Mouse (Mus musculus): Measurements from ENCODE around the gene Ppp3cb. TPM values are rescaled to one million over a fixed set of nuclear protein-coding genes. Genes with fewer than 3 reads are reported as not detected.

Ppp3cb gene
- polyA plus RNA-seq, 1 experiment from 2014 or later = 107 TPM

DNA sequence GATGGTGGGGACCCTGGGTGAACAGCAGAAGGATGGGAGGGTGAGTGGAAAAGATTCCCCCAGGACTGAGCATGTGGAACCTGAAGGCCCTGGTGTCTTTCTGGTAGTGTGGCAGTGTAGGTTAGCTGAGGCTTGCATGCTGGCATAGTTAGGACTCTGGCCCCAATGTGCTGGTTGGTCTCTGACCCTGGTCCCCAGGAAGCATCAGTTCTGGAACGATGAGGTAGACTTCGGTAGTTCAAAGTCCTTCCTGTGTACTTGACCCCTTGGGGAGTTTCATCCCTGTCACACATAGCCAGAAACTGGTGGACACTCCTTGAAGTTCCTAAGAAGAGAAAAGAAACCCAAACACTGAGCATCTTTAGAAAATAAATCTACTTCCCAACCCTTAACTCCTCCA, 3.8 kb upstream of the Ppp3cb start:
- Histone ChIP-seq H3K4me3 (ENCODE audit: low read depth, low read length) (no peak overlapping the region), H3K9ac (ENCODE audit: low read depth, low read length) (no peak overlapping the region), H3K27me3 (ENCODE audit: control insufficient read depth, insufficient read depth, low read depth, low read length) (no peaks in the 10 kb centered on the region), H3K27ac (ENCODE audit: low read length) (no peak overlapping the region), H3K4me1 (ENCODE audit: control insufficient read depth, insufficient read depth, low read length) (peaks cover under 1% of the 10 kb centered on the region), H3K36me3 (ENCODE audit: control insufficient read depth, insufficient read depth, low read length) (peaks cover 12% of the 10 kb centered on the region), H3K9me3 (replicated peaks; ENCODE audit: control insufficient read depth, low read length, poor library complexity, severe bottlenecking) (no peaks in the 10 kb centered on the region), H3K4me2 (ENCODE audit: low read length) (no peak overlapping the region)
- no peak for ATAC-seq
- WGBS = 87% methylated on average over 2 of the region's 2 CpGs

DNA sequence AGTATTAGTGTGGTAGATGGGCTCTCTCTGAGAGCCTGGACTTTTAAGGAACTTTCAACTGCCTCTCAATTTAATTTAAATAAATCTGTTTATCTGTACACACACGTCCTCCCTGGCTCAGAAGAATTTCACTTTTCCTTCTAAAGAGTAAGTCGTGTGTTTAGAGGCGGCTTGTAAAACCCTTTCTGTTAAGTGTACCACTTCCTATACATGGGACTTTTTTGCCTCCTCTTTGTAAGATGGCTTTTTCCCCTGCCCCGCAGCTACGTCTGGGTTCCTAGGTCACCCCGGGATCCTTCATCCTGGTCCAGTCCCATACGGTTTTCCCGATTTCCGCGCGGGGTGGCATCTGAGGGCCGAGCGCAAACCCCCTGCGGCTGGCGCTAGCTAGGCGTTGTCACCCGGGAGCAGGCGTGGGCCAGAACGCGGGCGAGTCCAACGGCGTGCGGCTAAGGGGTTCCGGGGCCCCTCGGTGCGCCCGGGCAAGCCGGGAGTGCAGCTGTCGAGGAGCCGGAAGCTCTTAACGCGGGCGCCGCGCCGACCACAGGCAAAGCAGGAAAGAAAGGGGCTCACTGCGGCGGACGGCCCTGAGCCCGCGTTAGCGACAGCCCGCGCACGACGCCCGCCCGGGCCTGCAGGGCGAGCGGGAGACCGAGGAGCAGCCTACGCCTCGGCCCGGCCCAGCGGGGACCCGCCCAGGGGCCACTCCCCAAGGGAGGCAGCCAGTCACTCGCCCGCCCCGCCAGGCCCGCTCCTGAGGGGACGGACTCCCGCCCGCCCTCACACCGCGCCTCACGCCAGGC, 643 bp downstream of the Ppp3cb start:
- peak overlapping the region; percentile 96 for H3K9ac ChIP-seq (ENCODE audit: low read depth, low read length)
- H3K4me3 ChIP-seq (ENCODE audit: low read depth, low read length) = peak overlapping the region; percentile 69
- H3K27ac ChIP-seq (ENCODE audit: low read length) = peak overlapping the region; percentile 97
- H3K36me3 ChIP-seq (ENCODE audit: control insufficient read depth, insufficient read depth, low read length) = peaks cover 12% of the 10 kb centered on the region
- WGBS = under 1% methylated on average over 60 of the region's 67 CpGs
- peaks cover 14% of the 10 kb centered on the region for H3K4me1 ChIP-seq (ENCODE audit: control insufficient read depth, insufficient read depth, low read length)
- no peaks in the 10 kb centered on the region for H3K27me3 ChIP-seq (ENCODE audit: control insufficient read depth, insufficient read depth, low read depth, low read length)
- ATAC-seq = peak; percentile 92
- no peaks in the 10 kb centered on the region for H3K9me3 ChIP-seq (replicated peaks; ENCODE audit: control insufficient read depth, low read length, poor library complexity, severe bottlenecking)
- H3K4me2 ChIP-seq (ENCODE audit: low read length) = peak overlapping the region; percentile 66

DNA sequence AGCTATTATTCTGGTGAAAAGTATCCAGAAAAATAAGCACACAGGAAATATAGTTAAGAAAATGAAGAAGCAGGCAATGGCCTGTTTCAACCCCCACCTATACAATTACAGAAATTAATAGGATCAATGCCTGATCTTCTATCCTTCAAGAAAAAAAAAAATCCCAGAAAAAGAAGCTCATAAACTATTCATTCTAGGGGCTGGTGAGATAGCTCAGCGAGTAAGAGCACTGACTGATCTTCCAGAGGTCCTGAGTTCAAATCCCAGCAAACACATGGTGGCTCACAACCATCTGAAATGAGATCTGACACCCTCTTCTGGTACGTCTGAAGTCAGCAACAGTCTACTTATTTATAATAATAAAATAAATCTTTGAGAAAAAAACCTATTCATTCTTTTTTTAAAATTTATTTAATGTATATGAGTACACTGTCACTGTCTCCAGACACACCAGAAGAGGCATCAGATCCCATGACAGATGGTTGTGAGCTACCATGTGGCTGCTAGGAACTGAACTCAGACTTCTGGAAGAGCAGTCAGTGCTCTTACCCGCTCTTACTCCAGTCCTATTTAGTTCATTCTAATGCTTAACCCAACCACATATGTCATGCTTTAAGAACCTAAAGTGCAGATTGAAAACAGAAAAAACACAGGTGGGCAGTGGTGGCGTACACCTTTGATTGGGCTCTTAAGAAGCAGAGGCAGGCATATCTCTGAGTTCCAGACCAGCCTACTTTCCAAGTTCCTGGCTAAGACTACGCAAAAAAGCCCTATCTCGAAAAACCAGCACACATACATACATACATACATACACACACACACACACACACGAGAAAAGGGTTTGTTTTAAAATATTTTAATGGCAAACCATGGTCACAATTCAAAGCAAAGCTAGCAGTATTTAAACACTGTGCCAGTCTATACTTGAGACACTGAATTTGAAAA, 1.6 kb downstream of the Ppp3cb start:
- 0 out of 2 replicates have a peak overlapping the region, but pooled peaks have one; percentile 6 for H3K9ac ChIP-seq (ENCODE audit: low read depth, low read length)

DNA sequence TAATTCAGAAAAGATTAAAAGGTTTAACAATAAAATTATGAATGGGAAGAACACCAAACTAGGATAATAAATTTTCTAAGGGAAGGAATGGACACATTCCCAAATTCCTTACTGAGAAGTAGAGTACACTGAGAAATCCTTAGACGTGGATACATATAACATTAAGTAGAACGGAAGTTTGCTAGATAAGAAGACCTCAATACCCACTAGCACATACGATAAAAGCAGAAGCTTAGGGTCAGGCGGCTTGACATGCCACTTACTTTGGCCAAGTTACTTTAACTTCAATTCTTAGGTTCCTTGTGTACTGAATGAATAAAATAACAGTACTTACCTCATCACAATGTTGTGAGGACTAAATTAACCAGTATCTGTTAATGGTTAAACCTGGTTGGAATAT, 16.7 kb downstream of the Ppp3cb start:
- Histone ChIP-seq H3K9me3 (replicated peaks; ENCODE audit: control insufficient read depth, low read length, poor library complexity, severe bottlenecking) (no peaks in the 10 kb centered on the region), H3K27ac (ENCODE audit: low read length) (no peak overlapping the region), H3K4me2 (ENCODE audit: low read length) (no peak overlapping the region), H3K4me3 (ENCODE audit: low read depth, low read length) (no peak overlapping the region), H3K27me3 (ENCODE audit: control insufficient read depth, insufficient read depth, low read depth, low read length) (no peaks in the 10 kb centered on the region), H3K36me3 (ENCODE audit: control insufficient read depth, insufficient read depth, low read length) (no peaks in the 10 kb centered on the region), H3K9ac (ENCODE audit: low read depth, low read length) (no peak overlapping the region), H3K4me1 (ENCODE audit: control insufficient read depth, insufficient read depth, low read length) (no peaks in the 10 kb centered on the region)
- WGBS = 91% methylated on average over 4 of the region's 4 CpGs
- no peak for ATAC-seq

More for the DNA sequence above, 1.6 kb downstream of the Ppp3cb start:
- ATAC-seq = no peak
- Histone ChIP-seq H3K4me3 (ENCODE audit: low read depth, low read length) (peak overlapping the region; percentile 27), H3K4me1 (ENCODE audit: control insufficient read depth, insufficient read depth, low read length) (peaks cover 14% of the 10 kb centered on the region), H3K36me3 (ENCODE audit: control insufficient read depth, insufficient read depth, low read length) (peaks cover 8% of the 10 kb centered on the region), H3K27ac (ENCODE audit: low read length) (no peak overlapping the region), H3K27me3 (ENCODE audit: control insufficient read depth, insufficient read depth, low read depth, low read length) (no peaks in the 10 kb centered on the region), H3K4me2 (ENCODE audit: low read length) (peak overlapping the region; percentile 66), H3K9me3 (replicated peaks; ENCODE audit: control insufficient read depth, low read length, poor library complexity, severe bottlenecking) (no peaks in the 10 kb centered on the region)
- 74% methylated on average over 7 of the region's 7 CpGs for WGBS

DNA sequence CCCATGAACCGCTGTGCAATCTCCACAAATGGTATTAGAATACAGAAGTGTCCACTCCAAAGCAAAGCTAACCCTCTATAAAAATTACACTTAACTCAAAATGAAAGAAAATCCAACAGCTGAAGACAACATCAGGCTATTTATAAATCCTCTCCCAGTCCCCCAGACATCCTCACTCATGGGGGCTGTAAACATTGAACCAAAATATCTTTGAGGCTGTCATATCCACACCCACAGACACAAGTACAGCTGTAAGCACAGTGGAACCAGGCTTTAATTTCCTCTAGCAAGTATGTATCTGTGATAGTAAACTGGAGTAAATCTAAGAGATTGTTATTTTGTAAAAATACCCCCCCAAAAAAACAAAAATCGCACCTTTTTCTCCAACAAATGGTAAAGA, 26.2 kb downstream of the Ppp3cb start:
- ATAC-seq = no peak
- 95% methylated on average over 2 of the region's 2 CpGs for WGBS
- Histone ChIP-seq H3K4me1 (ENCODE audit: control insufficient read depth, insufficient read depth, low read length) (no peaks in the 10 kb centered on the region), H3K9ac (ENCODE audit: low read depth, low read length) (no peak overlapping the region), H3K4me2 (ENCODE audit: low read length) (no peak overlapping the region), H3K27ac (ENCODE audit: low read length) (no peak overlapping the region), H3K9me3 (replicated peaks; ENCODE audit: control insufficient read depth, low read length, poor library complexity, severe bottlenecking) (no peaks in the 10 kb centered on the region), H3K27me3 (ENCODE audit: control insufficient read depth, insufficient read depth, low read depth, low read length) (no peaks in the 10 kb centered on the region), H3K36me3 (ENCODE audit: control insufficient read depth, insufficient read depth, low read length) (no peaks in the 10 kb centered on the region), H3K4me3 (ENCODE audit: low read depth, low read length) (no peak overlapping the region)

DNA sequence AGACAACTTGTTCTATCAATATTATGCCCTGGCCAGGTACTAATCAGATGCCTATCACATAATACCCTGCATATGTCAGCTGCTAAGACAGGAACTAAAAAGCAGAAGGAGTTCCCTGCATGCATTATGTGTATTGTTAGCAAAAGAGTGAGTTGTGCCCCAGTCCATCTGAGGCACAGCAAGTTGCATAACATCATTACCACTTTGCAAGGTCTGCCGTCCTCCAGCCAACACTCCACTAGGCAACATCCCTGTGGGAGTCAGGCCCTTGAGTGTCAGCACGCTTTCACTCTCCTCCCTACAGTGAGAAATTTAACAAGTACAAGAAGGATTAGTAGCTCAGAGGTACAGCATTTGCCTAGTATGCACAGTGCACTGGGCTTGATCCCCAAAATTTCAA, 37.9 kb downstream of the Ppp3cb start:
- ATAC-seq = no peak
- WGBS = 62% methylated on average over 2 of the region's 2 CpGs
- no peaks in the 10 kb centered on the region for H3K4me1 ChIP-seq (ENCODE audit: control insufficient read depth, insufficient read depth, low read length)
- H3K27ac ChIP-seq (ENCODE audit: low read length) = no peak overlapping the region
- no peaks in the 10 kb centered on the region for H3K9me3 ChIP-seq (replicated peaks; ENCODE audit: control insufficient read depth, low read length, poor library complexity, severe bottlenecking)
- no peak overlapping the region for H3K9ac ChIP-seq (ENCODE audit: low read depth, low read length)
- H3K4me2 ChIP-seq (ENCODE audit: low read length) = no peak overlapping the region
- H3K36me3 ChIP-seq (ENCODE audit: control insufficient read depth, insufficient read depth, low read length) = peaks cover 7% of the 10 kb centered on the region
- no peaks in the 10 kb centered on the region for H3K27me3 ChIP-seq (ENCODE audit: control insufficient read depth, insufficient read depth, low read depth, low read length)
- H3K4me3 ChIP-seq (ENCODE audit: low read depth, low read length) = no peak overlapping the region

DNA sequence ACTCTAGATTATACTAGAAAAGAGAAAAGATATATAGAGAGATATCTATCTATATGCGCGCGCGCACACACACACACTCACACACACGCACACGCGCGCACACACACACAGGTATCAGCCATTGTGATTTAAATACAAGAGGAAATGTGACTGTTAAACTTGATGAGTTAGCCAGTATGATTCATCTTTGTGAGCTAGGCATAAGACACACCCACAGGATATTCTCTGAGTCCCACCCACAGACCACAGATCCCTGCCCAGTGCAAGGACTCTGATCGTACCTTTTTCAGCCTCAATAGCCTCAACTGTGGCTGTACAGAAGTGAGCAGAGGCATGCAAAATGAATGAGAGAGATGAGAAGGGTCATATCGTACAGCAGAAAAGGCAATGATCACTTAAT, 43.4 kb downstream of the Ppp3cb start:
- Histone ChIP-seq H3K9ac (ENCODE audit: low read depth, low read length) (no peak overlapping the region), H3K4me1 (ENCODE audit: control insufficient read depth, insufficient read depth, low read length) (no peaks in the 10 kb centered on the region), H3K27me3 (ENCODE audit: control insufficient read depth, insufficient read depth, low read depth, low read length) (no peaks in the 10 kb centered on the region), H3K36me3 (ENCODE audit: control insufficient read depth, insufficient read depth, low read length) (peaks cover 8% of the 10 kb centered on the region), H3K4me2 (ENCODE audit: low read length) (no peak overlapping the region), H3K27ac (ENCODE audit: low read length) (no peak overlapping the region), H3K9me3 (replicated peaks; ENCODE audit: control insufficient read depth, low read length, poor library complexity, severe bottlenecking) (no peaks in the 10 kb centered on the region), H3K4me3 (ENCODE audit: low read depth, low read length) (no peak overlapping the region)
- 97% methylated on average over 10 of the region's 10 CpGs for WGBS
- no peak for ATAC-seq

DNA sequence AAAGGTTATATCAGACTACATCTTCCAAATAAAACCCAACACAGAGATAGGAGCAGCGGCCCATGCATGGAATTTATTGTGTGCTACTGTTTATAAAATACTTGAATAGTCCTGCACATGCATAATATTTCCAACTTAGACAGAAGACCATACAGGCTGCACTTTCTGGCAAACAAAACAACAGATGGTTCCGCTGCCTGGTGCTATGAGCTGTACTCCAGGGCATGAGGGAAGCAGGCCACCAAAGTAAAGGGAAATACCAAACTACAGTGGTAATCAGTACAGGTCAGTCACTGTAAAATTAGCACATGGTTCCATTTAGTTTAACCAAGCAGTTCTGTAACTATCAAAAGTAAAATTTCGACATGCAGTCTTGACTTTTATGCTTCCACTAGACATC, 46.4 kb downstream of the Ppp3cb start:
- no peaks in the 10 kb centered on the region for H3K27me3 ChIP-seq (ENCODE audit: control insufficient read depth, insufficient read depth, low read depth, low read length)
- no peaks in the 10 kb centered on the region for H3K4me1 ChIP-seq (ENCODE audit: control insufficient read depth, insufficient read depth, low read length)
- H3K4me3 ChIP-seq (ENCODE audit: low read depth, low read length) = no peak overlapping the region
- no peaks in the 10 kb centered on the region for H3K9me3 ChIP-seq (replicated peaks; ENCODE audit: control insufficient read depth, low read length, poor library complexity, severe bottlenecking)
- WGBS = 93% methylated on average over 3 of the region's 3 CpGs
- H3K36me3 ChIP-seq (ENCODE audit: control insufficient read depth, insufficient read depth, low read length) = peaks cover 6% of the 10 kb centered on the region; the same call in 1 of the 2 replicates
- no peak for ATAC-seq
- no peak overlapping the region for H3K27ac ChIP-seq (ENCODE audit: low read length)
- no peak overlapping the region for H3K4me2 ChIP-seq (ENCODE audit: low read length)
- H3K9ac ChIP-seq (ENCODE audit: low read depth, low read length) = no peak overlapping the region

DNA sequence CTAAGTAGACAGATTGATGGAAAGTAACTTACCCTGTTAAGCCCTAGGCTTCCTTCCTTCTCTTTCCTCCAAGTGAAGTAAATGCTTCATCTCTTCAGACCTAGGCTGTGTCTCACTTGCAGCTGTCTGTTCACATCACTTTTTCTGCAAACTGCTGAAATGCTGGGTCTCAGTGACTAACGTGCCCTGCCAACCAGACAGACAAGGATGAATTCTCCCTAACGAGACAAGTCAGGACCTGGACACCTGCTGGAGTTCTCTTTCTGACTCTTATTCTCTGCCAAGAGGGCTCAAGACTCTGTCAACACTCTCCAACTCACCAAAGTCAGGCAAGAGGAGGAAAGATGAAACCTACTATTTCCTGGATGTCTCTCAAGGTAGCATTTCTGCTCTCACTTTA, 49.8 kb downstream of the Ppp3cb start, which contains the start of gene Mss51:
Mss51 (minus strand) TSS at position 299 of the 400 bp plus-strand sequence.
- ATAC-seq = no peak
- WGBS = 71% methylated on average over 2 of the region's 2 CpGs
- Histone ChIP-seq H3K27me3 (ENCODE audit: control insufficient read depth, insufficient read depth, low read depth, low read length) (no peaks in the 10 kb centered on the region), H3K9me3 (replicated peaks; ENCODE audit: control insufficient read depth, low read length, poor library complexity, severe bottlenecking) (no peaks in the 10 kb centered on the region), H3K4me2 (ENCODE audit: low read length) (no peak within 1 kb of the TSS), H3K4me1 (ENCODE audit: control insufficient read depth, insufficient read depth, low read length) (no peaks in the 10 kb centered on the region), H3K4me3 (ENCODE audit: low read depth, low read length) (no peak within 1 kb of the TSS), H3K27ac (ENCODE audit: low read length) (no peak within 1 kb of the TSS), H3K9ac (ENCODE audit: low read depth, low read length) (no peak within 1 kb of the TSS), H3K36me3 (ENCODE audit: control insufficient read depth, insufficient read depth, low read length) (peaks cover 11% of the 10 kb centered on the region; the same call in 1 of the 2 replicates)
